Mouse (Mus musculus): ENCODE data around the gene Gps2.

DNA sequence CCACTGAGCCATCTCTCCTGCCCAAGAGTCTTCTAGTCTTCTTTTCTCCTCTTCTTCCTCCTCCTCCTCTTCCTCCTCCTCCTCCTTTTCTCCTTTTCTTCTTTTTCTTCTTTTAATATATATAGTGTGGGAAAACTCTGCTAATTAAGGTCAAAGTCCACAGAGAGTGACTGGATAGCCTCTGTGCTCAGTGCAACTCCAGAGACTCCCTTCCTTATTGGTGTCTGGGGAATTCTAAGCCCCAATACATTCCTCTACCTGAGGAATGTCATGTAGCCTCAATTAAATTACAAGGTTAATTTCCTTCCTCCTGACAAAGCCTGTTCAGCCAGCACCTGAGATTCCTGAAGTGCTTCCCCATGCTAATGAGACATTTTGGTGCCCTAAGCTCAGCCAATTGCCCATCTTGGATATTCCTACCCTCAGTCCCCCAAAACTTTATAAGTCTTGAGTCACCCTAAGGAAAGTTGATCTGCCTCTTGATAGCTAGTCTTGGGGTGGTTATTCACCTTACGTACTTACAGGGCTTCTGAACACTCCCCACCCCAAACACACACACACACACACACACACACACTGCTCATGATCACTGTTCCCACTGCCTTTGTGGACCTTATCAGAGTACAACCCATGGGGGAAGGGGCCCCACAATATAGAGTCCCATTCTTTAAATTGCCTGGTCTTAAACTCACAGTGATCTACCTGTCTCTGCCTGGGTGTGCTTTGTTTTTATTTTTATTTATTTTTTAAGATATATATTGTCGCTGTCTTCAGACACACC is 43.2 kb upstream of the Gps2 start:
- TF ChIP-seq GATA1 (IDR thresholded peaks at IDR 0.05; ENCODE audit: borderline replicate concordance, low read length): no peak
- no peak for TF ChIP-seq FLI1 (IDR thresholded peaks at IDR 0.05; ENCODE audit: low read length)
